Mouse (Mus musculus): ENCODE measurements around the gene Trak2. TPM values are rescaled to one million over a fixed set of nuclear protein-coding genes. Genes with fewer than 3 reads are reported as not detected.
"Not testable (repeated sequence)": the region's sequence is repeated elsewhere in the genome, so short reads cannot be mapped to it uniquely, and the experiment has no call there.

The Trak2 gene
- polyA plus RNA-seq, 1 experiment = 28.6 TPM

DNA sequence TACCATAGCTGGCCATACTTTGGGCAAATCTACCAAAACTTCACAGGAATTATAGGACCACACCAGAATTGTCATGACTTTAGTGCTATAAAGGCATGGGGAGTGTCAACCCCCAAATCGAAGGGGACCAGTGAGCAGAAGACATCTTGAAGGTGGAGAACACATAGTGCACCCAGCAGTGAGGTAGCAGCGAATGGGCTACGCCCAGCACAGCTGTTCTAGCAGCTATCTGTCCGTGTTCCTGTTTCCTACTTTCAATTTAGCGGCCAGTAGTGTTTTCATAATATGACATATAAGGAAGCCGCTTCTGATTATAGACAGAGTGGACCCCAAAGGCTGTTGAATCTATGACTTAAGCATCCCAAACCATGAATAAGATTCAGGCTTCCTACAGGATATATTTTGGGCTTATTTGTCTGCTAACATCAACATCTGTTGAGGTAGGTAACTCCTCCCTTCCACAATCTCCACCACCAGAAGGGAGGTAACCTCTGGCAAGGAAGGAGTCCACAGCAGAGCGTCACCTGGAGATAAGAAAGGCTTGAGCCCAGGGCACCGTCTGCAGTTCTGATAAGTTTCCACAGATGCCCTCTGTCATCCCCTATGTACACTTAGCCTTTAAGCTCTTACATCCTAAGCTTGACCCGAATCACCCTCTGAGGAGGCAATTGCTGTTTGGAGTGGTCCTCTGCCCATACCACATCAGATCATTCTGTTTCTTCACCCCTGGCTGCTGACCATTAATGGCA, 19.4 kb downstream of the Trak2 start:
- no peak for DNase-seq (ENCODE audit: low read depth)

DNA sequence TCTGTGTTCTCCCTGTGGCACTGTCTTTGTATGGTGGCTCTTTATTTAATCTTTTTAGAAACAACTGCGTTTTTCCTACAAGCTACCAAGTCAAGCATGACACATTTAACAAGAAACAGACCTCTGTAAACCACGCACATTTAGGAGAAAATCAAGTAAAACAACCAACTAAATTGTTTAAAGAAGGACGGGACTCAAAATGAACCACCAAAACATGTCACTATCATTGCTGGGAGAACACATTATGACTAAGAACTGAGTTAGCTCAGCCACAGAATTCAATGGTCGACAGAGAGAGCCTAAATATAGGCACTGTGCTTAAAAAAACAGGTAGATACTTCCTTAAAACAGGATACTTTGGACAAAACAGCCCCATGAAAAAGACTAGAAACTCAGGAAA, 20.2 kb downstream of the Trak2 start:
- DNase-seq (ENCODE audit: low read depth) = no peak

DNA sequence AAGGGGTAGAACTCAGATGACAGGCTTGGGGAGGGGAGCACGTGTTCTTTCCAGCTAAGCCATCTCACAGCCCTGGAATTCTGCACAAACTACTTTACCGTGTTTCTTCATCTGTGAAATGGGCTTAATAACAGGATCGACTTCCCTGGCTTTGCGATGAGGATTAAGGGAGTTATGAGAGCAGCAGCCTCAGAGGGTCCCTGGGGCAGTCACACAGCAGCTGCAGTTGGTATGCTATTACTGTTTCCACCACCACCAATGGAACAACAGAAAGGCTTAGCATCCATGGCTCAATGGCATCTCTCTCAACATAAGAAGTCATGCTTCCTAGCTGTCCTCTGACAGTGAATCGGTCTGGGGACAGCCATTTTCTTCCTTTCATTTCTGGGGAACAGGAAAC, 20.7 kb downstream of the Trak2 start:
- DNase-seq (ENCODE audit: low read depth) = no peak

DNA sequence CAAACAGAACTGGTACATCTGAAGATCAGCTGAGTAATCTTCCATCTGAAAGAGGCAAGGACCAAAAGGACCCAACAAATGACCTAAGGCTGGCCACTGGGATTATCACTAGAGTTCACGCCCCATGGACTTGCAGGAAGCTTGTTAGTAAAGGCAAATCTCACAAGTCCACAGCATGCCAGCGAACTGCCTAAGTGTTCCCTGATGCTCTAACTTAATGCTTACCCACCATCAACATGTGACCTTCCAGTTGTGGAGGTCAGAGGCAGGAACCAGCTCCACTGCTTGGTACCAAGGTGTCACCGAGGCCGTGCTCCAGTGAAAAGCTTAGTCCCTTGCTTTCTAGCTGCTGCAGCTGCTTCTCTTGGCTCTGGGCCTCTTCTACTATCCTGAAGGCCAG, 21.4 kb downstream of the Trak2 start:
- DNase-seq (ENCODE audit: low read depth) = no peak

DNA sequence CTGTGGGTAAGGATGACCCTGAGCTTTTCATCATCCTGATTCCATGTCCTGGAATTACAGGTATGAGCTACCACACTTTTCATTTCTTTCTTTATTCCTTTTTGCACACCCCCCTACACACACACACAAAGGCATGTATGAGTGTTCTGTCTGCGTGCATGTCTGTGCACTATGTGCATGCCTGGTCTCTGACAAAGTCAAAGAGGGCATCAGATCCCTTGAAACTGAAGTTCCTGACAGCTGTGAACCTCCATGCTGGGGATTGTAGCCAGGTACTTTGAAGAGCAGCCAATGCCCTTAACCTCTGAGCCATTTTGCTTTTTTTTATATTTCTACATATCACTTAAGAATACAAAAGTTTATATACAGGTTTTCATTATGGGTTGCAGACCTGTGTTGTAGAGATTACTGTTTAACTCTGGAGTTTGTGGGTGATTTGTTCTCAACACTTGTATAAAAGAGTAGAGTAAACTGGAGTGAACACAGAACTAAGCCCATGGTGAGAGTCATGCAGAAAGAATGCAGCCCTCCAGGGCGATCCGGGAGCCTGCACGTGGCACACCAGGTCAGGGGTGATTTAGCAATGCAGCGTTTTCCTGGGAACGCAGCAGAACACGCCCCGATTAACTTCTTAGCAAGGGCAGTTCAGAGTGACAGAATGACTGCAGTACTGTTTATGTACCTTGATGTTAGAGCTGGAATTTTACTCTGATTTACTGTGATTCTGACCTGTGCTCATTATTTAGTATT, 22.2 kb downstream of the Trak2 start:
- DNase-seq (ENCODE audit: low read depth) = no peak

DNA sequence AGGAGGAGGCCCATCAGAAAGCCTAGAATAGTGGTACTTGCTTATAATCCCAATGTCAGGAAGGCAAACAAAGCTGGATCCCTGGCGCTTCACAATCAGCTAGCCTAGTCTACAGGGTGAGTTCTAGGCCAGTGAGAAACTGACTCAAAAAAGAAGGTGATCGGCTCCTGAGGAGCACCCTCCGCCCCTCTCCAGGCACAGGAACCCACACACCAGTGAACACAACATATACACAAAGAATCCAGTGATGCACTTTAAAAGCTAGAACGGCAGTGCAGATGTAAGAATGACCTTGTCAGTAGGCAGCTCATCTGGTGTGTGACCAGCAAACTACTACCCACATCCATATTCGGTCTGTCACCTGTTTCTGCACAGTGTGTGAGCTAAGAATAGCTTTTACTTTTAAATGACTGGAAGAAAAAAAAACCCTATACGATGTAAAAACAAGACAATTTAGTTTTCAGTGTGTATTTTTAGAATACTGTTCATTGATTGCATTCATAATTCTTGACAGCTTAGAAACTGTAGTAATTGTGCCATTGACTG, 23.6 kb downstream of the Trak2 start:
- DNase-seq (ENCODE audit: low read depth) = no peak

DNA sequence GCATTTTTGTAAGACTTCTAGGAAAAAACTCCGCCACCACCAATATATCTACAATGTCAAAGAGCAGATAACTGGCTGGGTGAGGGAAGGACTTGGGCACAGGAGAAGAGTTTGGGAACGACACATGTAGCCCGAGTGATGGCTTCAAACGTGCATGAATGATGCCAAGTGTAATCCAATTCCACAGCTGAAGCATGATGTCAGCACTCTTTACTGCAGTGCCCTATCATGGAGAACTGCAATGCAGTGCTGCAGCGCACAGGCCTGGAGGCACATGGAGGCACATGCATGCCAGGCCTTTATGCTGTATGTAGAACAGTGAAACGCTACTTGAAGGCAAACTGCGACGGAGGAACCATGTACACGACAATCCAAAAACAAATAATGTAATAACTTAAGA, 26.5 kb downstream of the Trak2 start:
- no peak for DNase-seq (ENCODE audit: low read depth)

DNA sequence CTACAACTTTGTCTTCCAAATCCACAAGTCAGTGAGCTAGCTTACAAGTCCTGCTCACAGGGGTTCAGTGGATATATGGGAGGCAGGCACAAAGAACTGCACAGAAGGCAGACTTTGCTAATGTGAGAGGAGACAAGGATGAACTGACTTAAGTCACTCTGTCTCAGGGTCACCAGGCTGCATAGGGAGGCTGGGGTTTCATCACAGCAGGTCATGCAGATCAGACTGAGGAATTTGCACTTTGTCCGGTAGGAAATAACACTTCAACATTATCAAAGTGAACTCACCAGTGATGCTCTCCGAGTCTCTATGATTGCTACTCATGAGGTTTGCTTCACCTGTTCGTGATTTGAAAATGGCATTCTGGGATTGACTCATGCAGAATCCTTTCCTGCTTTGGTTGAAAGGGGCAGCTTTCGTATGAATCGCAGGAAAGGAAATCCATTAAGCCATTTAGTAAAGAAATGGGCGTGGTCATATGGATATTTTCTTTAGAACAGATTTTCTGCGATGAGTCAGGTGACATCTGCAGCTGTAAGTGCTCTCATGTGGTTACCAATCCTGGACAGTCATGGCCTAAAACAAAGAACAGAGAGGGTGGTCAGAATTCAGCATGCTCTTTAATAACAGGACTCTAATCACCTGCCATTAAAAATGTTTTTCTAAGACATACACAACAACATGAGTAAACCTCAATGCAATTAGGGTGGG, 27.1 kb downstream of the Trak2 start:
- no peak for DNase-seq (ENCODE audit: low read depth)

DNA sequence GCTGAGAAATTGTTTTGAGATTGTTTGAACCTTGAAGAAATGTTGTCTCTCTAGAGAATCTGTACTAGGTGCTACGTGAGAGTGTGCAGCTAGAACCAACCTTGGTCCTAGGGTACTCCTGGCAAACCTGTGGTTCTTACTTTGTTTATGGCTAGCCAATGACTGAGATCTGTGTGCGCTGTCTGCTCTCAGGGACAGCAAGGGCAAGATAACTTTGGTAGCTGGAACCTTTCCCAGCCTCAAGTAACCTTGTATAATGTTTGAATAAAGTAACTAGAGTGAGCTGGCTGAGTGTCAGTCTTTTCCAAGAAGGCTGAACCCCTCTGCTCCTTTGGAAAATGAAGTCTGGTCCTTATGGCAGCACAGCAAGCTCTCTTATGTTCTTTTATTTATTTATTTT, 27.7 kb downstream of the Trak2 start:
- no peak for DNase-seq (ENCODE audit: low read depth)

DNA sequence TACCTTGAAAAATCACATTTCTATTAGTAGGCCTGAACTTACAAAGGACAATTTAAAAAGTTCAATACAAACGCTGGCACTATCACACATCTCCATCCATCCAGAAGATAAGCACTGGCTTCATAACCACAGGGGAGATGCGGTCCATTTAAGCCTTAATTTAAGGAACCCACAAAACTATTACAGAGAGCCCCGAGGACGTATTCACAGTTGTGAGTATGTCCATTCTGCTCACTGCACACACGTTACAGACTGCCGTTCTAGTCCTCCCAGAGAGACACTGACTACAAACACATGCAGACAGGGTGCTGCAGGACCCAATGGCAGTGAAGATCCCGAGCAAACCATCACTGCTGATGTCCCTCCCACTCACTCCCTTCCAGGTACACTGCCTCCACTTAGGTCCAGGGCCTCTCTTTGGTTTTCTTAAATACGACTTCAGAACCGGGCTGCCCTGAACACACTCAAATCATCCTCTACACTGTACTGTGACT, 35.6 kb downstream of the Trak2 start:
- no peak for DNase-seq (ENCODE audit: low read depth)

DNA sequence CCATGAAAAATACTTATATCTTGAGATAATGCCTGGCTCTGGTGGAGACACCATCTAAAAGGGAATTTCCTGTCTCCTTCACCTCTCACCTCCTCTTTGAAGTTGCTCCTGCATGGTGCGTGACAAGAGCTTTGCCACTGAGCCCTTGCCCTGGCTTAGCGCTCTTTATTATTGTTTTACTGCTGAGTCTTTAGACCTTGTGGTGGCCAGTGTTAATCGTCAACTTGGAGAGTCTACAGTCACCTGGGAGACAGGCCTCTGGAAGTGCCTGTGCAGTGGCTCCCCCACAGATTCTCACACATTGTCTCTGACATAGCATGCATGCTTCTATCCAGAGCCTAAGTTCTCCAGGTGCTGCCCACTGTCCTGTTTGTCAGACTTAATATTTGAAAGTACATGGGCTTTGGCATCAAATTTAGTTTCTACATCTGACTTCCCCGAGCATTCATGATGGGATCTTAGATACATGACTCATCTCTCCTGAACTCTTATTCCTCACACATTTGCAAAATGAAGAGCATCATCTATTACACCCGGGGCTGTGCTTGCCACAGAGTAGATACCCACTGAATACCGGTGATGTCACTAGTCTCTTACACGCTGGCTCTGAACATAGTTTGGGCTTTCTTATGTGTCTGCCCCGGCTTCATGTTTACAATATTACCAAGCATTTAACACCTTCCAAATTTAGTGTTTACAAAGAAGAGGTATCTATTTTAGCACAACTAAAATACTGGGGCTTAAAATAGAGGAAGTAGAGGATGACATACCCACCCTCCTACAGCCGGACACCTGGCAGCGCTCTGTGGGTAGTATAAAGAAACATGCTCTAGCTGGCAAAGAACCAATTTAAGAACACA, 36.3 kb downstream of the Trak2 start:
- DNase-seq (ENCODE audit: low read depth) = no peak

DNA sequence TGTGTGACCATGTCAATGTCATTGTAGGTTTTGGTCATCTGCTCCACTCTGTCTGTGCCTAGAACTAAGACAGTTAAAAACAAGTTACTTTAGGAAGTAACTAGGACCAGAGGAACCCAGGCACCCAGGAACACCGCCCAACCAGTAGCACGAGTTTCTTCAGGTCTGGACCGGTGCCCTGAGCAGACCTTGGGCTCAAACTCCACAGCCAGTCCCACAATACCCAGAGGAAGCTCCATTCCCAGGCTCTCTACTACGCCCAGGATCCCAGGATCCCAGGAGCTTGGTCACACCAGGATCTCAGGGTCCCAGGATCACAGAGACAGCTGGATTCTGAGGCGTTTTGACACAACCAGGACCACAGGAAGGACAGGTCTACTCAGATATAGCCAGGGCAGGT, 46.6 kb downstream of the Trak2 start:
- no peak for DNase-seq (ENCODE audit: low read depth)

DNA sequence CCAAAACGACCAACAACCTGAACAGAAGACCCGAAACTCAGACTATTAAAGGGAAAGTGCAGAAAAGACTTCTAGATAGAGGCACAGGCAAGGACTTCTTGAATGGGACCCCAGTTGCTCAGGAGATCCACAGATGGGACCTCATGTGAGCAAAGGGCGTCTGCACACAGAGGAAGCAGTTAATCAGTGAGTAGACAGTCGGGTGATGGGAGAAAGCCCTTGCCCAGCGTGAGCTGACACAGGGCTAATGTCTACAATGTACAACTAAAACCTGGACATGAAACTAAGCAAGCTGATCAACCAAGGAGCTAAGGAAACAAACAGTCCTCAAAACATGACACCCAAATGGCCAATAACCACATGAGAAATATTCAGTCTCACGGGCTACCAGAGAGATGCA, 55.7 kb downstream of the Trak2 start:
- no peak for DNase-seq (ENCODE audit: low read depth)

DNA sequence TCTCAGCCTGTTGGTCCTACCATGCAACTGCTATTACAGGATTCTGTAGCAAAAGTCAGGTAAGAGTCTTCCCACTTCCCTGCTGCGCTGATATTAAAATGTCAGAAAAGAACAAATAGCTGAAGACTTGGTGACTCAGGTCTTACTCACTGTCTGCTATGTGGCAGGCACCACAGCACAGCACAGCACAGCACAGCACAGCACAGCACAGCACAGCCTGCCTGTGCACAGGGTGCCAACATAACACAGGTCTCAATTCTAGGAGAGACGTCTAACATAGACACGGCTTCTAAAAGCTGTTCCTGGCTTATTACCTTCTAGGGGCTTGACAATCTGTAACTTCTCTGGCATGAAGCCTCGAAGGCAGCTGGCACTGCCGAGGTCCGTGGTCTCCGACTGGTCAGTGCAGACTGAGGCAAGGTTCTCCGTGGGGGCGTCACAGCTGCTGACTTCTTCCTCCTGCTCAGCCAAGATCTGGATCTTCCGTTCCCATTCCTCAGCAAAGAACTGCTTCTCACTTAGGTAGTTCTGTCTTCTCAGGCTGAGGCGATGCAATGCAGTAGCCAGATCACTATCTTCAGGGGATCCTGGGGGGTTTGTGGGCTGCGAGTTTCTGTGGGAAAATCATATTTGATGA, 63.5 kb downstream of the Trak2 start:
- no peak for DNase-seq (ENCODE audit: low read depth)

DNA sequence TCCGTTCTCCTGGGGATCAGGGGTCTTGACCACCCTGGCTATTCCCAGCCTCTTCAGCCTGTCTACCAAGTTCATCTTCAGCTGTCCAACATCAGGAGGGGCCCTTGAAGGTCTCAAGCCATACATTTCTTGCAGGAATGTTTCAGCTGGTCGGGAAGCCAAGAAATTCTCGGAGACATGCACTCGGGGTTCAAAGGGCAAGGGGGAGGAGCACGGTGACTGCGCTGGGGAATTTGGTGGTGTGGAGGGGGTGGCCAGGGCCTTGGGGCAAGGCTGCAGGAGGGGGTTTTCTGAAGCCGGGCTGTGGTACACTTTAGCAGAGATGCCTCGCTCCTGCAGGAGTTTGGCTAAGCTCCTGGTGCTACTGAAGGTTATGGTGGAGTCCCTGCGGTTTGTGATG, 69.5 kb downstream of the Trak2 start:
- DNase-seq (ENCODE audit: low read depth) = no peak

DNA sequence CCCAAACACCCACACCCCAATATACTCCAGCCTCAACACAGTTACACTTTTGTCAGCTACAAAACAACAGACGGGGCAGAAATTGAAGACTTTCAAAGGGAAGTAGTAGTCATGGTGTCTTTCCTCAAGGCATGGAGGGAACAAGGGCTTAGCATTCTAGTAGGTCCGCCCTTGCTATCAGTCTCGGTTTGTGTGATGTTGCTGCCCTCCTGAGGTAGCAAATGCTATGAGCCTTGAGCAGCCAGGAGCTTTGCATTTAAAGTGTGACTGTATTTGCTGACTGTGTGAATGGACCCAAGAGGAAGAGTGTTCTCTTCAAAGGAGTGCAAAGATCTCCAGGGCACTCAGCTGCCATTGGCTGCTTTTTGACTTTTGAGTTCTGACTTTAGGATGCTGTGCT, 75.7 kb downstream of the Trak2 start:
- not testable (repeated sequence) for DNase-seq (ENCODE audit: low read depth)

DNA sequence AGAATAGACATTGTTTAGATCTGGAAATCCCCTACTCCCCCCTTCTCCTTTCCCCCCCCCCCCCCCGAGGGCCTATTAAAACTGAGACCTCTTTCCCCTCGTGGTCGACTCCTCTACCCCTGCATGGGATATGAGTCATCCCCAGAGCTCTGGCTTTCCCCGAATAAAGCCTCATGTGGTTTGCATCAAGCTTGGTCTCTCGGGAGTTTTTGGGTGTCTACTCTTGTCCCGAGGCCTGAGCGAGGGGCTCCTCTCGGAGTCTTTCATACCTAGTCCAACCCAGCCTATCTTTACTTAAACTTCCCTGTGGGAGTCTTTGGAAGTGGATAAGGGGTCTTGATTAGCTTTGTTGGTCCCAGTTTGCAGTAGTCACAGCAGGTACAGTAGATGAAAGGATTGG, 80.8 kb downstream of the Trak2 start:
- DNase-seq (ENCODE audit: low read depth) = not testable (repeated sequence)

DNA sequence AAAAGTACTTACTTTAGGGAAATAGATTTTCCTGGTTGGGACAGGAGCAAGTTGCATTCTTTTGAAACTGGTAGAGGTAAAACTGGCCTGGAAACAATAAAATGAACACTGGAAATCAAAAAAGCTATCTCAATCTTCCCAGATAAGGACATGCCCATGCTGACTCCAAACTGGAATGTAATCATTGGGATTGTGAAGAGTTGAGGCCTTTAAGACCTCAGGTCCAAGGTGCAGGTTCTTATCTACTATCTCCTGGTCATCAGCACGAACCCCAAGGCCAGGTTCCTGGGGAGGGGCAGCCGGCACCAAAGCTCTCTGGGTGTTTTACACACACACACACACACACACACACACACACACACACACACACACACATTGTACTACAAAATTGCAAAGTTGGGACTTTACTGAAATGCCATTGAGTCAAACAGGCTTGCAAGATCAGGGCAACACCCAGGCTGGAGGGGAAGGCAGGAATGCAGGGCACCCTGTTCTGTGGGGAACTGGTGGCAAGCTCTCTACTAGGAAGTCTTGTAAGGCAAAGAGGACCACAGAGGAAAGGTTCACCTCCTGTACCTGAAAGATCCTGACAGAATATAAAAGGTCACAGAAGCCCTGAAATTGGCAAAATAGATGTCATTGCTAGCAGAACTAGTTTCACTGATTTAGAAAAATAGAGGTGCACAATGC, 81.6 kb downstream of the Trak2 start:
- DNase-seq (ENCODE audit: low read depth) = not testable (repeated sequence)

DNA sequence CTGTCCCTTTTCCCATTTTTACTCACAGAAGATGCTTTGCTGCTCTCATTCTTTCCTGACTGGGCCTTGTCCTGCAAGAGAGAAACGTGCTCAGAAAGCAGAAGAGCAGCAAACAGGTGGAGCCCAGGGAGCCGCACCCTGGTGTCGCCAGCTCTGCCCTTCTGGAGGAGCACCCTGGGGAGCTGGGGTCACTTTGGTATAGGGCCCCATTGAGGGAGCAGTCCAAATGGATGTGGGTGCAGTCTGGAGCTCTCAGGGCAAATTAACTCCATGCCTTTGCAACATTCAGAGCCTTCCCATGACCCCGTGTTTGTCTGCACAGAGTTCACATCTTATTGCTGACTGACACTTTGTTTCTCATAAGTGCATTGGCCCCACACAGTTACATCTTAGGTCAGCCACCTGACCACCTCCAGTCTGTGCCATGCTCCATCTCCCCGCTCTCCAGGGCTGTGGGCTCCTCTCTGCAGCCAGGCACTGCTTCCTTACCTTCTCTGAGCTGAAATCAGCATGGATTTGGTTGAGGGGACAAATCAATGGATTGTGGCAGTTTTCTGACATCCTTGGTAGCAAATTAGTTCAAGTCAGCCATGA, 82.4 kb downstream of the Trak2 start:
- DNase-seq (ENCODE audit: low read depth) = not testable (repeated sequence)
